Mouse (Mus musculus) heart, embryonic 16.5 days (tissue): ENCODE measurements around the gene Tubgcp2. TPM values are rescaled to one million over a fixed set of nuclear protein-coding genes. Genes with fewer than 3 reads are reported as not detected.

Experiments used
- ATAC-seq: fragments of 200-750 bp; cut with Nextera tagmentation; replicated peaks from 2 replicates; pipeline ENCODE4 v1.8.0; 2017; ENCODE audit warnings: moderate number of reproducible peaks; ENCODE audit not compliant: insufficient read depth, low FRiP score; ENCODE audit errors: extremely low read depth
- H3K27ac ChIP-seq: fragments of 300-500 bp; sonication (generic); 2 replicates; pipeline ENCODE4 v1.5.1; 2014; ENCODE audit warnings: mild to moderate bottlenecking, low read length, control low read depth, moderate library complexity
- H3K27me3 ChIP-seq: fragments of 300-500 bp; sonication (generic); 2 replicates; pipeline ENCODE4 v1.6.1; 2014; ENCODE audit warnings: low read length, mixed read lengths; ENCODE audit not compliant: control insufficient read depth, insufficient read depth
- H3K36me3 ChIP-seq: fragments of 300-500 bp; sonication (generic); 2 replicates; pipeline ENCODE4 v1.6.1; 2014; ENCODE audit not compliant: control insufficient read depth, insufficient read depth
- H3K4me1 ChIP-seq: fragments of 300-500 bp; sonication (generic); 2 replicates; pipeline ENCODE4 v1.6.1; 2014; ENCODE audit warnings: low read length, mixed read lengths; ENCODE audit not compliant: control insufficient read depth, insufficient read depth
- H3K4me2 ChIP-seq: fragments of 300-500 bp; sonication (generic); 2 replicates; pipeline ENCODE4 v1.6.1; 2014; ENCODE audit warnings: low read depth, mild to moderate bottlenecking, control low read depth, low read length
- H3K4me3 ChIP-seq: fragments of 300-500 bp; sonication (generic); 2 replicates; pipeline ENCODE4 v1.5.1; 2014; ENCODE audit warnings: mild to moderate bottlenecking, control low read depth, low read length
- H3K9ac ChIP-seq: fragments of 300-500 bp; sonication (generic); 2 replicates; pipeline ENCODE4 v1.6.1; 2014; ENCODE audit warnings: low read length, control low read depth
- H3K9me3 ChIP-seq: fragments of 300-500 bp; sonication (generic); replicated peaks from 2 replicates; pipeline ENCODE4 v1.6.1; 2016; ENCODE audit warnings: low read length; ENCODE audit not compliant: control insufficient read depth
- WGBS: fragments of 180-500 bp; shearing (Covaris S2); extraction: QIAGEN DNeasy Blood & Tissue Kit; methylation state at CpG from one replicate; pipeline ENCODE4 v1.1.7; 2014; 5-methylcytosine and 5-hydroxymethylcytosine counted together
- microRNA counts: library from miRNA; unstranded; fragments of <30 nt; microRNA quantifications from one replicate; lab custom pipeline; 2016
- microRNA-seq: library from miRNA; unstranded; fragments of <30 nt; microRNA quantifications from one replicate; pipeline ENCODE4, GENCODE M21; 2017
- polyA plus RNA-seq: library from polyadenylated mRNA; unstranded; fragments of >200 nt; fragmentation: Nextera tagmentation; extraction: Ambion mirVana; gene quantifications from 2 replicates; pipeline ENCODE4 v1.2.1, GENCODE M21; 2015

Tubgcp2 gene
- polyA plus RNA-seq, 1 experiment from 2014 or later = 39.9 TPM

DNA sequence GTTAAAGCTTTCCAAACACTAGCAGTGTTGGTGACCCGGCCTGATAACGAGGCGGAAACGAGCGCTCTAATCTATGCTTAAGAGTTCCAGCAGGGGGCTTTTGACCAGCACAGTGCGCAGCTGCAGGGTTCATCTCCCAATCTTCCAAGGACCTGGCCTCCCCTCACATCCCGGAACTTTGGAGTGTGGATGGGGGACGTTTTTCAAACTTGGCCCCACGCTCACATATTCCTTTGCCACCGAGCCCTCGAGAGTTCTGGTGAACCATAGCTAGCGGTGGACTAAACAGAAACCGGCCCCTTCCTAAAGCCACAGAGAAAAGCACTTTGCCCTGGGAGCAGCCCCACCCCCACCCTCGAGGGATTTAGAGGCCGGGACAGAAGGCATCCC, 86.6 kb downstream of the Tubgcp2 start:
- Histone ChIP-seq H3K4me2 (peak overlapping the region; percentile 97), H3K9me3 (no peaks in the 10 kb centered on the region), H3K27me3 (peaks cover 31% of the 10 kb centered on the region), H3K4me3 (peak overlapping the region; percentile 76), H3K9ac (peak overlapping the region; percentile 68), H3K36me3 (no peaks in the 10 kb centered on the region), H3K27ac (peak overlapping the region; percentile 51; the same call in 1 of the 2 replicates), H3K4me1 (peaks cover 3% of the 10 kb centered on the region)
- under 1% methylated on average over 15 of the region's 15 CpGs for WGBS
- peak; percentile 83 for ATAC-seq

DNA sequence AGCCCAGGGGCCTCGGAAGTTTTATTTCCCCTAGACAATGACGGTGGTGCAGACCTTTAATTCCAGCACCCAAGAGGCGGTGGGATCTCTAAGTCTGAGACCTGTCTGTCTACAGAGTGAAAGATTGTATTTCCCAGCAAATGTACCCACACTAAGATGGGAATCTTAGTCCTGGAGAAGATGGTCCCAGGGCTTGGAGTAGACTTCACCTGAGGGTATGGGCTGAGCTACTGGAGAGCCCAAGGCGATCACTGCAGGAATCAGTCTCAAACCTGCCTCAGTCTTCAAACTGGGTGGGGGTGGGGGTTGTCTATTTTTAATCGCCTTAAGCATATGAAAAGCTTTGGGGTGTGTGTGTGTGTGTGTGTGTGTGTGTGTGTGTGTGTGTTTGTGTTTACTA, 90.4 kb downstream of the Tubgcp2 start:
- H3K36me3 ChIP-seq = no peaks in the 10 kb centered on the region
- no peak overlapping the region for H3K9ac ChIP-seq
- no peak overlapping the region for H3K27ac ChIP-seq
- H3K4me3 ChIP-seq = no peak overlapping the region
- no peak for ATAC-seq
- H3K9me3 ChIP-seq = no peaks in the 10 kb centered on the region
- no peak overlapping the region for H3K4me2 ChIP-seq
- 36% methylated on average over 5 of the region's 5 CpGs for WGBS
- peaks cover 9% of the 10 kb centered on the region for H3K4me1 ChIP-seq
- H3K27me3 ChIP-seq = peaks cover 69% of the 10 kb centered on the region

MicroRNAs encoded within 50 kb of the gene (microRNA counts, 519-probe panel; counts per million panel counts)
- microRNA mmu-miR-202-3p (lab: Ali Mortazavi, UCI) (2,073 counts per million, percentile 25 among the panel's probes with 10 or more counts), microRNA mmu-miR-202-5p (lab: Ali Mortazavi, UCI) (2,479 counts per million, percentile 58 among the panel's probes with 10 or more counts)

Small RNAs within 50 kb of the gene (microRNA-seq; reads per million reads assigned to microRNA genes)
- 2.6 reads per million, percentile 7 among the genes with 10 or more reads in this experiment for gene Mir202
- gene Mir7062 = not detected
- gene mmu-mir-7686 = not detected

Other genes with a start within 250 kb of the Tubgcp2 start
- not detected in 2 replicates for gene Adgra1, start 202.5 kb downstream of the Tubgcp2 start, polyA plus RNA-seq
- 0.37 and 0.47 TPM in 2 replicates for gene Kndc1, start 142.0 kb downstream of the Tubgcp2 start, polyA plus RNA-seq
- gene Utf1, start 92.9 kb downstream of the Tubgcp2 start, polyA plus RNA-seq = 0.71 and 2.0 TPM in 2 replicates
- 0.66 and 0.69 TPM in 2 replicates for gene 6430531B16Rik, start 57.9 kb downstream of the Tubgcp2 start, polyA plus RNA-seq
- 1.7 and 2.8 TPM in 2 replicates for gene Adam8, start 44.1 kb downstream of the Tubgcp2 start, polyA plus RNA-seq
- gene Zfp511, start 278 bp downstream of the Tubgcp2 start, polyA plus RNA-seq = 32.1 and 36.5 TPM in 2 replicates
- gene Msx3, start 12.4 kb upstream of the Tubgcp2 start, polyA plus RNA-seq = not detected in 2 replicates
- 0.47 and 0.66 TPM in 2 replicates for gene Caly, start 45.9 kb upstream of the Tubgcp2 start, polyA plus RNA-seq
- gene Prap1, start 56.7 kb upstream of the Tubgcp2 start, polyA plus RNA-seq = 2.3 TPM in 1 of 2 replicates, not detected in the other
- 93.9 and 103 TPM in 2 replicates for gene Fuom, start 65.8 kb upstream of the Tubgcp2 start, polyA plus RNA-seq
- 9.5 and 12.9 TPM in 2 replicates for gene Paox, start 79.1 kb upstream of the Tubgcp2 start, polyA plus RNA-seq
- gene Echs1, start 79.8 kb upstream of the Tubgcp2 start, polyA plus RNA-seq = 244 and 266 TPM in 2 replicates
- 34.1 and 36.8 TPM in 2 replicates for gene Mtg1, start 100.9 kb upstream of the Tubgcp2 start, polyA plus RNA-seq
- 0.09 and 0.12 TPM in 2 replicates for gene Sprn, start 118.2 kb upstream of the Tubgcp2 start, polyA plus RNA-seq
- not detected in 2 replicates for gene Olfr522, start 128.1 kb upstream of the Tubgcp2 start, polyA plus RNA-seq
- gene Olfr523, start 136.5 kb upstream of the Tubgcp2 start, polyA plus RNA-seq = not detected in 2 replicates
- gene Olfr524, start 169.3 kb upstream of the Tubgcp2 start, polyA plus RNA-seq = 0.27 and 0.43 TPM in 2 replicates
- 5.2 and 10.4 TPM in 2 replicates for gene Cd163l1, start 181.6 kb upstream of the Tubgcp2 start, polyA plus RNA-seq
- 0.31 and 1.4 TPM in 2 replicates for gene 5830411N06Rik, start 210.6 kb upstream of the Tubgcp2 start, polyA plus RNA-seq